Comparison of ENCODE assay signal across 8 mouse cellular contexts in genomic region chr4:146066932-146067580, GRCm38 (mm10). TPM values are rescaled to one million over a fixed set of nuclear protein-coding genes. Genes with fewer than 3 reads are reported as not detected.
A peak's percentile ranks its signal among the peaks of the same experiment; 100 is the strongest.
DNase-seq lines count a peak whose midpoint lies in the region; ATAC-seq and TF ChIP-seq lines count a peak whose summit lies in the region.
"Not testable (repeated sequence)": the region's sequence is repeated elsewhere in the genome, so short reads cannot be mapped to it uniquely, and the experiment has no call there.
"Had no signal": no experiment of that assay in that cellular context is flagged by ENCODE, and none has a peak within 500 bp of the region (broad histone marks: within the 10 kb centered on the region; RNA-seq: fewer than 3 reads in every experiment).

No protein-coding gene starts in this region.

- H3K4me1 ChIP-seq in forebrain, embryonic 10.5 days; heart, embryonic 15.5 days (replicated peaks); intestine, postnatal 0 days (replicated peaks; ENCODE audit: control insufficient read depth, insufficient read depth, low read length); limb, embryonic 15.5 days; midbrain, embryonic 14.5 days (ENCODE audit: control insufficient read depth, insufficient read depth, low read length); stomach, embryonic 15.5 days: not testable (repeated sequence)

- peak; percentile 100 for DNase-seq in R1 (ENCODE audit: low read depth, low spot score)
- DNase-seq in forebrain, embryonic 10.5 days (ENCODE audit: extremely low spot score, low spot score): peak; percentile 16
- not testable (repeated sequence) for DNase-seq in midbrain, embryonic 14.5 days

- ATAC-seq in heart, embryonic 15.5 days (replicated peaks; ENCODE audit: insufficient number of reproducible peaks, insufficient read depth, low FRiP score, low read depth); intestine, postnatal 0 days; limb, embryonic 15.5 days (ENCODE audit: insufficient number of reproducible peaks, low FRiP score, low TSS enrichment, low read depth); stomach, embryonic 15.5 days (ENCODE audit: insufficient read depth, low FRiP score, low read depth): not testable (repeated sequence)
- peak; percentile 53; the same call in 1 of the 2 replicates for ATAC-seq in midbrain, embryonic 14.5 days (ENCODE audit: low FRiP score, low TSS enrichment)

- TF ChIP-seq CTCF in intestine, postnatal 0 days (IDR thresholded peaks at IDR 0.05; ENCODE audit: low read depth): not testable (repeated sequence)

- H3K27me3 ChIP-seq in forebrain, embryonic 10.5 days (ENCODE audit: poor library complexity, severe bottlenecking); heart, embryonic 15.5 days; intestine, postnatal 0 days (replicated peaks; ENCODE audit: control insufficient read depth, insufficient read depth, low read length); limb, embryonic 15.5 days; midbrain, embryonic 14.5 days (ENCODE audit: control insufficient read depth, insufficient read depth, low read length); stomach, embryonic 15.5 days (replicated peaks): not testable (repeated sequence)

- H3K9me3 ChIP-seq in forebrain, embryonic 10.5 days: peaks cover 42% of the 10 kb centered on the region
- H3K9me3 ChIP-seq in heart, embryonic 15.5 days (replicated peaks): peaks cover 15% of the 10 kb centered on the region
- H3K9me3 ChIP-seq in intestine, postnatal 0 days (ENCODE audit: control insufficient read depth); stomach, embryonic 15.5 days: not testable (repeated sequence)
- peaks cover 17% of the 10 kb centered on the region for H3K9me3 ChIP-seq in limb, embryonic 15.5 days
- peaks cover 19% of the 10 kb centered on the region for H3K9me3 ChIP-seq in midbrain, embryonic 14.5 days (ENCODE audit: control insufficient read depth, low read length)

- not testable (repeated sequence) for H3K36me3 ChIP-seq in forebrain, embryonic 10.5 days (replicated peaks); heart, embryonic 15.5 days; intestine, postnatal 0 days (ENCODE audit: control insufficient read depth, insufficient read depth); limb, embryonic 15.5 days; midbrain, embryonic 14.5 days (ENCODE audit: control insufficient read depth, insufficient read depth, low read length); stomach, embryonic 15.5 days

- peak overlapping the region; percentile 43 for H3K4me3 ChIP-seq in forebrain, embryonic 10.5 days
- peak overlapping the region; percentile 31 for H3K4me3 ChIP-seq in heart, embryonic 15.5 days
- peak overlapping the region; percentile 18; the same call in 1 of the 2 replicates for H3K4me3 ChIP-seq in intestine, postnatal 0 days (ENCODE audit: low read depth, low read length)
- peak overlapping the region; percentile 27 for H3K4me3 ChIP-seq in limb, embryonic 15.5 days
- not testable (repeated sequence) for H3K4me3 ChIP-seq in midbrain, embryonic 14.5 days (replicated peaks; ENCODE audit: low read depth, low read length)
- peak overlapping the region; percentile 16; the same call in 1 of the 2 replicates for H3K4me3 ChIP-seq in stomach, embryonic 15.5 days (replicated peaks)

- H3K9ac ChIP-seq in heart, embryonic 15.5 days; intestine, postnatal 0 days (ENCODE audit: low read depth, low read length); limb, embryonic 15.5 days; midbrain, embryonic 14.5 days (replicated peaks; ENCODE audit: low read length); stomach, embryonic 15.5 days: not testable (repeated sequence)

- WGBS in forebrain, embryonic 10.5 days: 37% methylated on average over 45 of the region's 45 CpGs
- WGBS in heart, embryonic 15.5 days: 30% methylated on average over 45 of the region's 45 CpGs
- WGBS in intestine, postnatal 0 days: 40% methylated on average over 45 of the region's 45 CpGs
- WGBS in limb, embryonic 15.5 days: 32% methylated on average over 45 of the region's 45 CpGs
- WGBS in midbrain, embryonic 14.5 days: 41% methylated on average over 44 of the region's 45 CpGs
- 36% methylated on average over 45 of the region's 45 CpGs for WGBS in stomach, embryonic 15.5 days

- H3K27ac ChIP-seq in forebrain, embryonic 10.5 days; heart, embryonic 15.5 days; intestine, postnatal 0 days (ENCODE audit: low read depth, low read length); limb, embryonic 15.5 days; midbrain, embryonic 14.5 days (replicated peaks; ENCODE audit: low read depth, low read length); stomach, embryonic 15.5 days: not testable (repeated sequence)

- peak overlapping the region; percentile 59 for H3K4me2 ChIP-seq in heart, embryonic 15.5 days
- H3K4me2 ChIP-seq in intestine, postnatal 0 days (replicated peaks; ENCODE audit: low read depth): peak overlapping the region; percentile 55
- H3K4me2 ChIP-seq in limb, embryonic 15.5 days: peak overlapping the region; percentile 40
- not testable (repeated sequence) for H3K4me2 ChIP-seq in midbrain, embryonic 14.5 days (ENCODE audit: low read length)
- peak overlapping the region; percentile 41 for H3K4me2 ChIP-seq in stomach, embryonic 15.5 days

RNA-seq across cellular contexts. Expression of gene Zfp987, which starts 30.0 kb away (rescaled TPM):
- polyA plus RNA-seq in forebrain, embryonic 10.5 days (2016; fragmentation: Nextera tagmentation; extraction: Ambion mirVana): not detected in 2 replicates
- 0.05 and 0.06 TPM in 2 replicates for polyA plus RNA-seq in heart, embryonic 15.5 days (2015; fragmentation: Nextera tagmentation; extraction: Ambion mirVana)
- 0.22 and 0.37 TPM in 2 replicates for polyA plus RNA-seq in intestine, postnatal 0 days (2015; fragmentation: Nextera tagmentation; extraction: Ambion mirVana)
- polyA plus RNA-seq in limb, embryonic 15.5 days (2015; fragmentation: Nextera tagmentation; extraction: Ambion mirVana): 0.09 TPM in 2 replicates
- 0.24 TPM in 1 of 2 replicates, not detected in the other for polyA plus RNA-seq in midbrain, embryonic 14.5 days (2014; fragmentation: Nextera tagmentation; extraction: Ambion mirVana)
- polyA plus RNA-seq in stomach, embryonic 15.5 days (2015; fragmentation: Nextera tagmentation; extraction: Ambion mirVana): 0.14 and 0.23 TPM in 2 replicates
- polyA plus RNA-seq: kidney, adult 2 months had no signal
